Mouse (Mus musculus) embryonic facial prominence, embryonic 14.5 days (tissue): ENCODE data around the gene Ctso. TPM values are rescaled to one million over a fixed set of nuclear protein-coding genes. Genes with fewer than 3 reads are reported as not detected.
A peak's percentile ranks its signal among the peaks of the same experiment; 100 is the strongest.

Experiments
- ATAC-seq: fragments of 200-750 bp; cut with Nextera tagmentation; 2 replicates; pipeline ENCODE4 v1.8.0; 2017; ENCODE audit warnings: low read depth, moderate number of reproducible peaks, moderate TSS enrichment
- DNase-seq: peaks from one replicate; pipeline ENCODE4 v3.0.0-alpha.2; 2015; ENCODE audit warnings: low spot score
- H3K27ac ChIP-seq: fragments of 300-500 bp; sonication (generic); replicated peaks from 2 replicates; pipeline ENCODE4 v1.5.1; 2014; ENCODE audit warnings: low read depth, mild to moderate bottlenecking, low read length, moderate library complexity
- H3K27me3 ChIP-seq: fragments of 300-500 bp; sonication (generic); replicated peaks from 2 replicates; pipeline ENCODE4 v1.6.1; 2014; ENCODE audit warnings: low read length; ENCODE audit not compliant: control insufficient read depth, insufficient read depth
- H3K36me3 ChIP-seq: fragments of 300-500 bp; sonication (generic); 2 replicates; pipeline ENCODE4 v1.6.1; 2014; ENCODE audit warnings: low read length, mixed read lengths; ENCODE audit not compliant: control insufficient read depth, insufficient read depth
- H3K4me1 ChIP-seq: fragments of 300-500 bp; sonication (generic); 2 replicates; pipeline ENCODE4 v1.6.1; 2014; ENCODE audit warnings: antibody characterized with exemption, low read length; ENCODE audit not compliant: control insufficient read depth, insufficient read depth
- H3K4me2 ChIP-seq: fragments of 300-500 bp; sonication (generic); 2 replicates; pipeline ENCODE4 v1.6.1; 2014; ENCODE audit warnings: low read depth, mild to moderate bottlenecking, low read length, moderate library complexity, mixed read lengths
- H3K4me3 ChIP-seq: fragments of 300-500 bp; sonication (generic); 2 replicates; pipeline ENCODE4 v1.5.1; 2014; ENCODE audit warnings: low read depth, mild to moderate bottlenecking, low read length
- H3K9ac ChIP-seq: fragments of 300-500 bp; sonication (generic); 2 replicates; pipeline ENCODE4 v1.6.1; 2014; ENCODE audit warnings: low read depth, mild to moderate bottlenecking, low read length, moderate library complexity, mixed read lengths
- H3K9me3 ChIP-seq: fragments of 300-500 bp; sonication (generic); 2 replicates; pipeline ENCODE4 v1.6.1; 2016; ENCODE audit warnings: low read length; ENCODE audit not compliant: control insufficient read depth
- WGBS: fragments of 180-500 bp; shearing (Covaris S2); extraction: QIAGEN DNeasy Blood & Tissue Kit; methylation state at CpG from one replicate; pipeline ENCODE4 v1.1.7; 2014; 5-methylcytosine and 5-hydroxymethylcytosine counted together
- polyA plus RNA-seq: library from polyadenylated mRNA; unstranded; fragments of >200 nt; fragmentation: Nextera tagmentation; extraction: Ambion mirVana; gene quantifications from 2 replicates; pipeline ENCODE4 v1.2.1, GENCODE M21; 2014

Ctso gene
- polyA plus RNA-seq: 12.7 and 13.3 TPM in 2 replicates

DNA sequence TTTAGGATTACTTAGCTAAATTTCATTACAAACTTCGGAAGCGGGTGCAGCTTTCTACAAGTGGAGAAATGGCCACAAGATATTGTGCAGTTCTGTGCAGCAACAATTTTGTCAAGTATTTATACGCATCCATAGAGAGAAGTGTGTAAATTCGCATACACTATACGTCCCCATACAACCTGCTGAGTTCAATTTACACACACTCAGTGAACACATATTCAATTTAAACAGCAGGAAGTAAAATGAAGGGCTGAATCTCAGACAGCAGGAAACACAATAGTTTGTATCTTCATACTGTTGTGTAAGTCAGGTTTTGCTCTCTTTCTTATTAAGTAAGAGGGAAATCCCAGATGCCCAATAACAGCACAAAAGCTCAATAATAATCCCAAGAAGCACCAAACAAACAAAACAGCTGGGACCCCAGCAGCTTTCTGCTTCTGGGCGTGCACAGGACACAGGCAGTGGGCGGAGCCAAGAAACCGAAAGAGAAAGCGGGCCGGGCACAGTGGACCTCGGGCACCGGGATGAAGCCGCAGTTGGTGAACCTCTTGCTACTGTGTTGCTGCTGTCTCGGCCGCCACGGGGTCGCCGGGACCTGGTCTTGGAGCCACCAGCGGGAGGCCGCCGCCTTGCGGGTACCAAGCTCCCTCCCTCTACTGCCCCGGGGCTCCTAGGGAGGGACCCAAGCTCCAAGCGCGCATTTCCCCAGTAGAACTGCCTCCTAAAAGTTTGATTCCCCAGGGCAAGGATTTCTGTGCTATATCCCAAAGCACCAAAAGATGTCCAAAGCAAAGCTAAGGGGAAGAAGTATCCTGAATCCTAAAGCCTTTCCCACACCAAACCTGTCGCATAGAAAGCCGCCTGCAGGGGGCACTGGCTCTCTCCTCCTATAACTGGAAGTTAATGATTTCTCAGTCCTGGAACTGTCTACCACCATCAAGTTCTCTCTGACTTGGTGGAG, at the start of gene Ctso:
Ctso (plus strand) TSS at position 461 of the 961 bp plus-strand sequence.
- peak within 1 kb of the TSS; percentile 71 for H3K27ac ChIP-seq
- H3K4me2 ChIP-seq: peak within 1 kb of the TSS; percentile 48
- H3K36me3 ChIP-seq: no peaks in the 10 kb centered on the region
- DNase-seq (peak; percentile 91), ATAC-seq (peak; percentile 92)
- H3K4me1 ChIP-seq: no peaks in the 10 kb centered on the region
- 12% methylated on average over 26 of the region's 27 CpGs for WGBS
- peak within 1 kb of the TSS; percentile 70 for H3K4me3 ChIP-seq
- peak within 1 kb of the TSS; percentile 78 for H3K9ac ChIP-seq
- no peaks in the 10 kb centered on the region for H3K9me3 ChIP-seq
- H3K27me3 ChIP-seq: no peaks in the 10 kb centered on the region

DNA sequence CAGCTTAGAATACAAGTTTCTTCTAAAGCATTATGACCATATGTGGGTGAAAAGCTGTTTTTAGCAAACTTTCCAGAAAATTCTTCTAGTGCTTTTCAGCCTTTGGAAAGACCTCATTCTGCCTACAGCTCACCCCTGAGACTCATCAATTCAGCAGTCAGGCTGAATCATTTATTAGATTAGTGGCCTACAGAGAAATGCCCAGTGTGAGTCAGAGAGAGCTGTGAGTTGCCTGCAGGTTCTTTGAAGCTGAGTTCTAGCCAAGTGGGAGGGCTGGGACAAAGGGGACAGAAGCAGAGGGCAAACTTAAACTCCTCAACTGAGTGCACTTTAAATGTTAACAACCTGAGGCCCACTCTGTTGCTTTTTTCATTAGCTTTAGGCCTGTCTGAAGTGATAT, 48.5 kb upstream of the Ctso start:
- no peaks in the 10 kb centered on the region for H3K36me3 ChIP-seq
- DNase-seq: no peak
- no peak overlapping the region for H3K27ac ChIP-seq
- no peaks in the 10 kb centered on the region for H3K27me3 ChIP-seq
- H3K4me1 ChIP-seq: no peaks in the 10 kb centered on the region
- H3K4me2 ChIP-seq: no peak overlapping the region
- H3K9ac ChIP-seq: no peak overlapping the region
- H3K9me3 ChIP-seq: peaks cover 3% of the 10 kb centered on the region; the same call in 1 of the 2 replicates
- no peak for ATAC-seq
- no peak overlapping the region for H3K4me3 ChIP-seq

DNA sequence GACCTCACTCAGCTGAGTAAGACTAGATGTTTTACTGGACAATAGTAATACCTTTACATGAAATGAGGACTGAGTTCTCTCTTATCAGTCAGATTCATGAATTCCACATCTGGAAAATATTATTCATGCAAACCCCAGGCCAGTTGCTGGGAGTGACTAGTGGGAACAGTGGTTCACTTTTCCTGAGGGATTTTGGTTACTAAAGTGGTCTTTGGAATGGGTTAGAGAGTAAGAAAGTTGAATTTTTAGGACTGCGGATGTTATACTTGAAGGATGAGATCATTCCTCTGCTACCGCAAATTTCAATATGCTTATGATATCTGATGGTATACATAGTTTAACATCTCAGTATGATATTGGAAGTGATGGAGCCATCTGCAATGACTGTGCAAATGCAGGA, 46.8 kb upstream of the Ctso start:
- H3K27me3 ChIP-seq: no peaks in the 10 kb centered on the region
- H3K27ac ChIP-seq: no peak overlapping the region
- H3K4me1 ChIP-seq: no peaks in the 10 kb centered on the region
- ATAC-seq (no peak), DNase-seq (peak; percentile 45)
- 60% methylated on average over 2 of the region's 2 CpGs for WGBS
- H3K4me3 ChIP-seq: no peak overlapping the region
- H3K4me2 ChIP-seq: no peak overlapping the region
- peaks cover 3% of the 10 kb centered on the region; the same call in 1 of the 2 replicates for H3K9me3 ChIP-seq
- H3K9ac ChIP-seq: no peak overlapping the region
- H3K36me3 ChIP-seq: no peaks in the 10 kb centered on the region

DNA sequence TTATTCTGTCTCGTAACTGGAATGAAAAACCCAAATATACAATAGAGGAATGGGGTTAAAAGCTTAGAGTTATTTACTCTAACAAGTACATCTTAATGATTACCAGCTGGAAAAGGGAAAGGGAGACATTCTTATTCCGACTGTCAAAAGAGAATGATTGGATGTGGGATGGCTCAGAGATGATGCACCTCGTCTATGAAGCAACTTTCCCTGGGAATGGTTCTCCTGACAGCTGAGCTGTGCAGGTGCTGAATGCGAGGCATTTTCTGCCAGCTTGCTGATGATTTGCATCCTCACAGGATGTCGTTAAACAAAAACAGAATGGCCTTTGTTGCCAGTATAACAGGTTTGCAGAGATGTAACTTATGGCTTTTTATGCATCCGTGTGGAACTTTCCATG, 43.3 kb upstream of the Ctso start:
- no peaks in the 10 kb centered on the region for H3K27me3 ChIP-seq
- DNase-seq: peak; percentile 34
- H3K36me3 ChIP-seq: no peaks in the 10 kb centered on the region
- H3K4me1 ChIP-seq: no peaks in the 10 kb centered on the region
- H3K27ac ChIP-seq: no peak overlapping the region
- H3K9me3 ChIP-seq: no peaks in the 10 kb centered on the region
- H3K4me3 ChIP-seq: no peak overlapping the region
- no peak overlapping the region for H3K4me2 ChIP-seq
- H3K9ac ChIP-seq: no peak overlapping the region
- WGBS: 50% methylated on average over 6 of the region's 6 CpGs
- no peak for ATAC-seq

DNA sequence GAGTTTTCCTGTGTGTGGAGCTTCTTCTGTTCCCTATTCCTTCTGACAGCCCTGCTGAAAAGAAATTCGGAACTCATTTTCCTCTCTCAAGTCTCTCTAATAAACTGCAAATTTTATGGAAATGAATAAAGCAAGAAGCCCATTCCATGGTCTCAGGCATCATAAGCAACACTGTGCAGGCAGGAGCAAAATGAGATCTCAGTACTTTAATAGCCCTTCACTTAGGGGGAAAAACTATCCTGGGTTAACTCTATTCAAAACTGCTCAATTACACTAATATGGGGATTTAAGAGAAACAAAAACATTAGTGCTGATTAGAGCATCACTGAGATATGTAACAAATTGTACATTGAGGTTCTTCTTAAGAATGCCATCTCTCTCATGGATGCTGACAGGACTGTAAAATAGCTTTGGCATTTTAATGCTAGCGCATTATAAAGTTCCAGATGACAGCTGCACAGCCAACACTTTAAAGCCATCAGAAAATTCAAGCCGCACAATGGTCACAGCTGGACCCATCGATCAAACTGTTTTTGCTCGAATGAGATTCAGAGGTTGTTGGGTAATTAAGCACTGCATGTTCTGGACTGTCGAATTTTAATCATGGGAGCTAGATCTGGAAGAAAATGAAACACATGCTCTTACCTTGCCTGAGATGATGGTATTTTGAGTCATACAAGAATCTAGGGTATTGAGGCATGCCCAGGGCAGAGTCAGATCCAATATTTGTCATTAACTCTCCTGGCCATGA, 21.9 kb upstream of the Ctso start:
- ATAC-seq: peak; percentile 67; the same call in 1 of the 2 replicates
- H3K36me3 ChIP-seq: no peaks in the 10 kb centered on the region
- H3K27ac ChIP-seq: peak overlapping the region; percentile 39; the same call in 1 of the 2 replicates
- no peak overlapping the region for H3K4me3 ChIP-seq
- WGBS: 65% methylated on average over 6 of the region's 6 CpGs
- DNase-seq: peak; percentile 83
- H3K9ac ChIP-seq: no peak overlapping the region
- no peaks in the 10 kb centered on the region for H3K27me3 ChIP-seq
- no peaks in the 10 kb centered on the region for H3K9me3 ChIP-seq
- H3K4me1 ChIP-seq: 0 out of 2 replicates have a peak, but pooled peaks cover 3% of the 10 kb centered on the region
- no peak overlapping the region for H3K4me2 ChIP-seq

DNA sequence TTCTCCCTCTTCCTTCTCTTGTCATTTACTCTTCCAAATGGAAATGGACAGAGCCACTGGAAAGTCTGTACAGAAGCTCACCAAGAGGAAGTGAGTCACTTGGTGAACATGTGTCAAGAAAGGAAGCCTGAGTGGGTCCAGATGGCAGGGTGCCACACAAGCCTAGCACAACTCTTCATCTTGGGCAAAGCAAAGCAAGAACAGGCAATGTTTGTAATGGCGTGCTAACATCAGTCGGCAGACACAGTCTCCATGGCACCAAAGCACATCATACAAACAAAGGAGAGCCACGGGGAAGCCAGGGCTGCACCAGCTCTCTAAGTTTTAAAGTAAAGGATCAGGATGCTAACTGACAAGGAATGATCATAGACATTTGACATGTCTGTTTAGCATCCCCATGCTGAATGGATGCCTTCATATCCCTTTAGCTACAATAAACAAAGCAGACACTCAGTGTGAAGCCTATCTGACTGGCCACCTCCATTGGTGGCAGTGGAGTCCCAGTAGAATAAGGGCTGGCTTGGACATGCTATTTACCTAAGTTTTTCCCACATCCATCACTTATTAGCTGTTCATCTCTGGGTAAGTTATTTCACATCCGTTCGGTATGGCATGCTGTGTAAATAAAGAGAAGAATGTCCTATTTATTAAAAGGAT, 16.2 kb upstream of the Ctso start:
- ATAC-seq (no peak), DNase-seq (no peak)
- Histone ChIP-seq H3K4me2 (no peak overlapping the region), H3K4me3 (no peak overlapping the region), H3K4me1 (no peaks in the 10 kb centered on the region), H3K36me3 (no peaks in the 10 kb centered on the region), H3K9ac (no peak overlapping the region), H3K27me3 (no peaks in the 10 kb centered on the region), H3K9me3 (no peaks in the 10 kb centered on the region), H3K27ac (no peak overlapping the region)
- 65% methylated on average over 5 of the region's 5 CpGs for WGBS

DNA sequence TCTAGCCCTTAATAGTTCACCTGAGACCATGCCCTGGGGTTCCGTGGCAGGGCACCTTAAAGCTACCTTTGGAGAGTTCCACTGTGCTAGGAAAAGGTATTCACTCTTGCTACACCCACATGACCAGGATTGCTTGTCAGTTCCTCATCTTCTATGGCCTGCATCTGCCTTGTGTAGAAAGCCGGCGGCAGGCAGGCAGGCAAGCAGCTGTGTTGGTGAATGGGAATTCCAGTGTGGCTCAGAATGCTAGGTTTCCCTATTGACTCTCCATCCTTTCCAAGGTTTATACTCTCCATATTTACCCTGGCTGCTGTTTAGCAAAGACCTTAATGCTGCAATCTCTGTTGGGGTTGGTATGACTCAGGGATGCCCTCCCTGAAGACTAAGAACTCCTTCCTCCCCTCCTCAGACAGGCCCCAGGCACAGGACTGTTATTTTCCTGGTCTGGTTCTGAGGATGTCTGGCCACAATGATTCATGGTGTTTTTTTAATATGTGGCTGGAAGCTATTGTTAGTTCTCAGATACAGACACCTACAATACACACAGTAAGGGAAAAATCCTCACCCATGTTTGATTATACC, 15.0 kb upstream of the Ctso start:
- Histone ChIP-seq H3K36me3 (no peaks in the 10 kb centered on the region), H3K4me2 (no peak overlapping the region), H3K9me3 (no peaks in the 10 kb centered on the region), H3K27me3 (no peaks in the 10 kb centered on the region), H3K9ac (no peak overlapping the region), H3K27ac (no peak overlapping the region), H3K4me3 (no peak overlapping the region), H3K4me1 (no peaks in the 10 kb centered on the region)
- no peak for DNase-seq
- 92% methylated on average over 3 of the region's 3 CpGs for WGBS
- ATAC-seq: no peak

DNA sequence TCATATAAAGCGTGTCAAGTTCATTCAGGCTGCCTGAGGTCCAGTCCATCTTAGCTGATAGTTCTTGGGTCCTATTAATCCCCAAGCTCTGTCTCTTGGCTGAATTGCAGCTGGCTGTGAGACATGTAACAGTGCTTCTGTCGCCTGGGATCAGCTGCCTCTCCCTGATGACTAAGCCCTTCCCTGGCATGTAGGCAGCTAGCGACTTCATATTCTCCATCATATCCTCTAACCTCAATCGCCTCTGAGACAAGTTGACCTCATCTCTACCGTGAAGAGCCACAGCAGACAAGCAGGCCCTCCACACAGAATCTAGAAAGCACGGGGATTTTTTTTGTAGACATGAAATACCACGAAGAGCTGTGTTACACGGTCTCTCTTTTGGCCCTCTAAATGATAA, 14.2 kb upstream of the Ctso start:
- H3K4me3 ChIP-seq: no peak overlapping the region
- no peaks in the 10 kb centered on the region for H3K4me1 ChIP-seq
- H3K36me3 ChIP-seq: no peaks in the 10 kb centered on the region
- no peaks in the 10 kb centered on the region for H3K9me3 ChIP-seq
- H3K27ac ChIP-seq: no peak overlapping the region
- no peak overlapping the region for H3K9ac ChIP-seq
- H3K4me2 ChIP-seq: no peak overlapping the region
- DNase-seq: no peak
- 77% methylated on average over 8 of the region's 8 CpGs for WGBS
- no peak for ATAC-seq
- no peaks in the 10 kb centered on the region for H3K27me3 ChIP-seq
